9 mouse cellular contexts compared by ENCODE assay signal in genomic region chrX:56609285-56609622, GRCm38 (mm10). TPM values are rescaled to one million over a fixed set of nuclear protein-coding genes. Genes with fewer than 3 reads are reported as not detected.
DNase-seq lines count a peak whose midpoint lies in the region; ATAC-seq and TF ChIP-seq lines count a peak whose summit lies in the region.
"Had no signal": no experiment of that assay in that cellular context is flagged by ENCODE, and none has a peak within 500 bp of the region (broad histone marks: within the 10 kb centered on the region; RNA-seq: fewer than 3 reads in every experiment).

No protein-coding gene starts in this region.

- DNase-seq in heart, adult 2 months, result no peak
- no peak for DNase-seq in heart, postnatal 10 days
- DNase-seq in adrenal gland, adult 8-10 months, result no peak
- DNase-seq in layer of hippocampus, postnatal 36 days, result no peak
- no peak for DNase-seq in spleen, postnatal 4 days (ENCODE audit: low spot score in 2 of 2)

- H3K27me3 ChIP-seq in heart, adult 2 months (ENCODE audit: control insufficient read depth, insufficient read depth, low read length), result no peaks in the 10 kb centered on the region
- no peaks in the 10 kb centered on the region for H3K27me3 ChIP-seq in E14TG2a.4 (ENCODE audit: insufficient read depth, low read length)
- no peaks in the 10 kb centered on the region for H3K27me3 ChIP-seq in forebrain, embryonic 16.5 days (replicated peaks; ENCODE audit: control insufficient read depth, insufficient read depth, low read length)

- intact Hi-C loops in heart, adult 2 months (cut with DNase I), result loop anchor here (5.0 kb wide), 1 partner anchor 443 kb away; the partner anchor contains the start of gene Htatsf1
- intact Hi-C loops in heart, postnatal 10 days (cut with DNase I), result no loop called here

- peak overlapping the region; percentile 52 for H3K9ac ChIP-seq in heart, adult 2 months (ENCODE audit: low read depth, low read length)
- peak overlapping the region; percentile 66; the same call in 1 of the 2 replicates for H3K9ac ChIP-seq in forebrain, embryonic 16.5 days (replicated peaks; ENCODE audit: low read depth, low read length)

- no peak for TF ChIP-seq POLR2A in heart, adult 2 months (IDR thresholded peaks at IDR 0.05; ENCODE audit: insufficient read depth, low read depth, low read length)

- peak overlapping the region; percentile 26 for H3K4me2 ChIP-seq in forebrain, embryonic 16.5 days (ENCODE audit: low read length)

- ATAC-seq in forebrain, embryonic 16.5 days, result no peak; the same call in 1 of the 2 replicates

- H3K9me3 ChIP-seq in E14TG2a.4 (ENCODE audit: low read length), result no peaks in the 10 kb centered on the region
- H3K9me3 ChIP-seq in forebrain, embryonic 16.5 days (ENCODE audit: control insufficient read depth, low read length), result no peaks in the 10 kb centered on the region

- peak overlapping the region; percentile 70 for H3K27ac ChIP-seq in heart, adult 2 months
- H3K27ac ChIP-seq in forebrain, embryonic 16.5 days (ENCODE audit: low read length), result no peak overlapping the region
- 0 out of 2 replicates have a peak overlapping the region, but pooled peaks have one; percentile 4 for H3K27ac ChIP-seq in macrophage

- TF ChIP-seq EP300 in heart, adult 2 months (IDR thresholded peaks at IDR 0.05; ENCODE audit: insufficient read depth, low read depth, low read length), result no peak

- H3K4me3 ChIP-seq in heart, adult 2 months, result peak overlapping the region; percentile 53
- H3K4me3 ChIP-seq in E14TG2a.4 (replicated peaks; ENCODE audit: low read length), result peak overlapping the region; percentile 23; the same call in 1 of the 2 replicates
- peak overlapping the region; percentile 51 for H3K4me3 ChIP-seq in forebrain, embryonic 16.5 days (replicated peaks; ENCODE audit: low read length)
- H3K4me3 ChIP-seq in macrophage (ENCODE audit: inconsistent target), result peak overlapping the region; percentile 16; the same call in 1 of the 2 replicates

- no peaks in the 10 kb centered on the region for H3K36me3 ChIP-seq in heart, adult 2 months (ENCODE audit: control insufficient read depth, insufficient read depth, low read length)
- H3K36me3 ChIP-seq in E14TG2a.4 (ENCODE audit: insufficient read depth, low read length) (no peaks in the 10 kb centered on the region), macrophage (ENCODE audit: inconsistent target) (no peaks in the 10 kb centered on the region)
- H3K36me3 ChIP-seq in forebrain, embryonic 16.5 days (ENCODE audit: control insufficient read depth, insufficient read depth), result no peaks in the 10 kb centered on the region

- 23% methylated on average over 7 of the region's 7 CpGs for WGBS in heart, adult 2 months
- WGBS in forebrain, embryonic 16.5 days, result 24% methylated on average over 7 of the region's 7 CpGs
- WGBS in macrophage (ENCODE audit: missing documents), result 42% methylated on average over 7 of the region's 7 CpGs

- H3K4me1 ChIP-seq in heart, adult 2 months (ENCODE audit: control insufficient read depth, insufficient read depth, low read length), result no peaks in the 10 kb centered on the region
- H3K4me1 ChIP-seq in E14TG2a.4 (replicated peaks; ENCODE audit: low read depth, low read length), result peaks cover 5% of the 10 kb centered on the region; the same call in 1 of the 2 replicates
- H3K4me1 ChIP-seq in forebrain, embryonic 16.5 days (replicated peaks; ENCODE audit: control insufficient read depth, insufficient read depth, low read length), result peaks cover 6% of the 10 kb centered on the region

- H3K79me2 ChIP-seq in heart, adult 2 months (replicated peaks; ENCODE audit: control insufficient read depth, insufficient read depth, low read length), result no peaks in the 10 kb centered on the region
- H3K79me2 ChIP-seq in macrophage (ENCODE audit: inconsistent target), result peaks cover 16% of the 10 kb centered on the region; the same call in 1 of the 2 replicates

- TF ChIP-seq CTCF in heart, adult 2 months (IDR thresholded peaks at IDR 0.05), result no peak
- no peak for TF ChIP-seq CTCF in E14TG2a.4 (conservative IDR thresholded peaks at IDR 0.05; ENCODE audit: low read length)

RNA-seq across cellular contexts. Expression of gene Slc9a6, which starts 0.3 kb away (rescaled TPM):
- total RNA-seq in heart, adult 2 months (2021), result 10 to 100 TPM; 22.2 to 22.4 TPM
- polyA plus RNA-seq in heart, adult 2 months (2012; rRNA removed), result 12.6 and 15.8 TPM in 2 replicates
- 10 to 100 TPM; 14.7 to 17.1 TPM for total RNA-seq in heart, postnatal 10 days (2021)
- 53.3 and 54.4 TPM in 2 replicates for polyA plus RNA-seq in forebrain, embryonic 16.5 days (2015; fragmentation: Nextera tagmentation; extraction: Ambion mirVana)
- total RNA-seq in macrophage (2018; cell fraction: chromatin; rRNA removed), result 10 to 100 TPM in 20 of 26 experiments, 1 to 10 TPM in 6; 3.4 to 28.0 (median 16.8) TPM
- 10 to 100 TPM in 25 of 26 experiments, 1 to 10 TPM in 1; 8.2 to 25.5 (median 14.5) TPM for total RNA-seq in macrophage (2018; cell fraction: cytosol; rRNA removed)
- 10 to 100 TPM; 13.0 to 37.4 (median 22.5) TPM for total RNA-seq in macrophage (2018; cell fraction: nucleus; rRNA removed)
- 11.7 to 18.3 TPM (median 17.3 TPM) in 3 replicates for polyA plus RNA-seq in macrophage (2018)
- 10 to 100 TPM; 35.6 to 39.1 (median 37.6) TPM for total RNA-seq in adrenal gland, adult 8-10 months (2022)
- total RNA-seq in layer of hippocampus, postnatal 36 days (2021), result 100 to 1,000 TPM in 1 of 2 experiments, 10 to 100 TPM in 1; 94.2 to 108 TPM

RNA-seq across cellular contexts. Expression of gene Mmgt1, which starts 11.4 kb away (rescaled TPM):
- total RNA-seq in heart, adult 2 months (2021), result 10 to 100 TPM; 28.4 to 32.6 TPM
- polyA plus RNA-seq in heart, adult 2 months (2012; rRNA removed), result 12.1 and 26.4 TPM in 2 replicates
- total RNA-seq in heart, postnatal 10 days (2021), result 10 to 100 TPM; 27.4 TPM
- 52.1 and 58.7 TPM in 2 replicates for polyA plus RNA-seq in forebrain, embryonic 16.5 days (2015; fragmentation: Nextera tagmentation; extraction: Ambion mirVana)
- 1 to 10 TPM in 18 of 26 experiments, under 1 TPM in 8; 0.25 to 6.4 (median 1.8) TPM for total RNA-seq in macrophage (2018; cell fraction: chromatin; rRNA removed)
- 10 to 100 TPM in 25 of 26 experiments, 1 to 10 TPM in 1; 9.4 to 22.8 (median 14.9) TPM for total RNA-seq in macrophage (2018; cell fraction: cytosol; rRNA removed)
- total RNA-seq in macrophage (2018; cell fraction: nucleus; rRNA removed), result 10 to 100 TPM in 7 of 26 experiments, 1 to 10 TPM in 19; 3.0 to 17.5 (median 5.3) TPM
- 13.8 to 26.4 TPM (median 18.8 TPM) in 3 replicates for polyA plus RNA-seq in macrophage (2018)
- total RNA-seq in adrenal gland, adult 8-10 months (2022), result 10 to 100 TPM; 24.8 to 31.3 (median 27.9) TPM
- 10 to 100 TPM; 28.0 to 31.3 TPM for total RNA-seq in layer of hippocampus, postnatal 36 days (2021)

RNA-seq across cellular contexts. Expression of gene Gm648, which starts 59.8 kb away (rescaled TPM):
- total RNA-seq in heart, adult 2 months (2021), result not detected
- not detected in 2 replicates for polyA plus RNA-seq in heart, adult 2 months (2012; rRNA removed)
- total RNA-seq in heart, postnatal 10 days (2021), result not detected
- polyA plus RNA-seq in forebrain, embryonic 16.5 days (2015; fragmentation: Nextera tagmentation; extraction: Ambion mirVana), result 0.24 TPM in 1 of 2 replicates, not detected in the other
- not detected for total RNA-seq in macrophage (2018; cell fraction: chromatin; rRNA removed)
- not detected for total RNA-seq in macrophage (2018; cell fraction: cytosol; rRNA removed)
- total RNA-seq in macrophage (2018; cell fraction: nucleus; rRNA removed), result 1 to 10 TPM in 1 of 26 experiments, under 1 TPM in 1, not detected in 24; 0.65 to 1.5 TPM
- not detected in 3 replicates for polyA plus RNA-seq in macrophage (2018)
- not detected for total RNA-seq in adrenal gland, adult 8-10 months (2022)
- total RNA-seq in layer of hippocampus, postnatal 36 days (2021), result not detected
- total RNA-seq: hematopoietic stem cell, adult 5-6 weeks had no signal
